Mouse (Mus musculus): ENCODE data around the gene S100a16. TPM values are rescaled to one million over a fixed set of nuclear protein-coding genes. Genes with fewer than 3 reads are reported as not detected.

The S100a16 gene
- polyA plus RNA-seq, 1 experiment = 134 TPM

DNA sequence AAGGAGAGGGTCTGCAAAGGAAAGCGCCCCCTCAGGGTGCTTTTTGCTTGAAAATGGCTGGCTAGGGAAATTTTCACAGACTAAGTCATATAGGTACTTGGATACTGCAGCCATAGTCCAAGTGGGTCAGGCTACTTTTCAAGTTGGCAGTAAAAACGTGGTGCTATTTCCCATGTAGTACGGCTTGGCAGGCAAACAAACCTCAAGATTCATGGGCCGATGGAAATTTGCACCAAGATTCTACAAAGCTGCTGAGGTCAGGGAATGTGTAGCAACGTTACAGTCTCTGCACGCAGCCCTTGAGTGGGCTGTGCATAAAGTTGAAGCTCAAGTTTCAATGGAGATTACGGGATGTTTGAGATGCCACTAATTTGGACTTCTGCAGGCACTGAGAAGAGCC, 42.4 kb downstream of the S100a16 start:
- Histone ChIP-seq H3K4me3 (ENCODE audit: insufficient read depth, low read length) (no peak overlapping the region), H3K4me1 (ENCODE audit: control insufficient read depth, insufficient read depth, low read length) (peaks cover 3% of the 10 kb centered on the region; the same call in 1 of the 2 replicates), H3K27ac (ENCODE audit: insufficient read depth, low read length) (no peak overlapping the region)
- no peak for TF ChIP-seq POLR2A (IDR thresholded peaks at IDR 0.05; ENCODE audit: extremely low read depth, insufficient read depth, low read length)
- TF ChIP-seq CTCF (IDR thresholded peaks at IDR 0.05; ENCODE audit: extremely low read depth, insufficient read depth, low read length) = no peak

DNA sequence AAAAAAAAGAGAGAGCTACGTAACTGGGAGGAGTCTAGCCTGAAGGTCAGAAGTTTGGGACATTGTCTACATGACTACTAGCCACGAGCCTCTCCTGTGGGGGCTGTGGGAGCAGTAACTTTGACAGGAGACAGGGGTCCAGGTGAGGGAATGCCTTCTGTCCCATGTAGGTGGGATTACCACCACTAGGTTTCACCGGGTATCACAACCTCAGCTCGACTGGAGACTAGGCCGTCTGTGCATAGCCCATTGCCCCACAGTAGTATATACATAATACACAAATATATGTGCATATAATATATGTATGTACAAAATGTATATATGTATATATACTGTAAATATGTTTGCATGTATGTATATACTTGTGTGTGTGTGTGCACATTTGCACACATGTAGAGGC, 44.1 kb downstream of the S100a16 start:
- TF ChIP-seq CTCF (IDR thresholded peaks at IDR 0.05; ENCODE audit: extremely low read depth, insufficient read depth, low read length) = no peak
- Histone ChIP-seq H3K4me3 (ENCODE audit: insufficient read depth, low read length) (no peak overlapping the region), H3K27ac (ENCODE audit: insufficient read depth, low read length) (no peak overlapping the region), H3K4me1 (ENCODE audit: control insufficient read depth, insufficient read depth, low read length) (peaks cover under 1% of the 10 kb centered on the region; the same call in 1 of the 2 replicates)

DNA sequence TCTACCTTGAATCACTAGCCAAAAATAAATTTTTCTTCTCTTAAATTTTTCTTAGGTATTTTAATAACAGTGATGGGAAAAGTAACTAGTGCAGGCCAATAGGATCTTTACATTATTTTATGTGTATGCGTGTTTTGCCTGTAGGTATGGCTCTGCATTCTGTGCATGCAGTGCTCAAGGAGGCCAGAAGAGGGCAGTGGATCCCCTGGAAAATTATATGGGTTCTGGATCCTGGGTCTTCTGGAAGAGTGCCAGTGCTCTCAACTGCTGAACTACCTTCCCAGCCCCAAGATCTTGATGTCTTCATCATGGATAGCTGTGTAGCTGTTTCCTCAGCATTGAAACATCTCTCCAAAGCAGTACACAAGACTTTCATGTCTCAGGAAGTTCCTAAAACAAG, 45.1 kb downstream of the S100a16 start:
- Histone ChIP-seq H3K27ac (ENCODE audit: insufficient read depth, low read length) (no peak overlapping the region), H3K4me3 (ENCODE audit: insufficient read depth, low read length) (no peak overlapping the region), H3K4me1 (ENCODE audit: control insufficient read depth, insufficient read depth, low read length) (peaks cover 3% of the 10 kb centered on the region; the same call in 1 of the 2 replicates)
- TF ChIP-seq POLR2A (IDR thresholded peaks at IDR 0.05; ENCODE audit: extremely low read depth, insufficient read depth, low read length) = no peak
- TF ChIP-seq CTCF (IDR thresholded peaks at IDR 0.05; ENCODE audit: extremely low read depth, insufficient read depth, low read length) = no peak

DNA sequence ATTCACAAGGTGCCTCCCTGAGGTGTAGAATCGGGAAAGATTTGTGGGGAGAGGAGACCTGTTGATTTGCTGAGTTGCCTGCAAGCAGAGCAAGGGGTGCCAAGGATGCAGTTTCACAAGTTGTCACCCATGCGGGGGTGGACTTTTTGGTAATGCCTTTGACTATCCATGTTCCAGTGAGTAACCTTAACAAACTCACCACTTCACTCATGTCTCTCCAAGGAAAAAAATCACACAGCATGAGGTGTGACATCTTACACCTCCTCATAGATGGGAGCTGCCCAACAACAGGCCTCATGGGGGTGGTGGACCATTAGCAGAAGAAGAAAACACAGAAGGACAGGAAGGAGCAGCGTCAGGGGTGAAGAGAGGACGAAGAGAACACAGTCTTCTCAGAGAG, 45.5 kb downstream of the S100a16 start:
- TF ChIP-seq CTCF (IDR thresholded peaks at IDR 0.05; ENCODE audit: extremely low read depth, insufficient read depth, low read length) (no peak), POLR2A (IDR thresholded peaks at IDR 0.05; ENCODE audit: extremely low read depth, insufficient read depth, low read length) (no peak)
- no peak overlapping the region for H3K27ac ChIP-seq (ENCODE audit: insufficient read depth, low read length)
- H3K4me1 ChIP-seq (ENCODE audit: control insufficient read depth, insufficient read depth, low read length) = peaks cover 3% of the 10 kb centered on the region
- no peak overlapping the region for H3K4me3 ChIP-seq (ENCODE audit: insufficient read depth, low read length)

DNA sequence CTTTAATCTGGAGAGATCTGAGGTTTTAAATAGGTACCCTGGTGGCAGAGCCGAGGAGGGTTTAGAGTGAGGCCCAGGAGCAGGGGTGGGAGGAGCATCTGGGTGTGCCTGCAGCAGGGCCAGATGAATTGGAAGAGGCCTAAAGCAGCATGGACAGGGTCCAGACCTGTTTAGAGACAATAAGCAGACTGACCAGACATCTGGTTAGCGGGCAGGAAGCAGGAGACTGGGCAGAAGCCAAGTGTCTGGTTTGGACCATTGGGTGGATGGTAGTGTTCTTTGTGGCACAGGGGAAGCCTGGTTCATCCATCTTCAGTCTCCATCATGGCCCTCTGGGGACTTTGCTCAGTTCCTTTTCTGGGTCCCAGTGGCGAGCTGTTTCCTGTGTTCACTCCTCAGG, 46.8 kb downstream of the S100a16 start:
- H3K4me3 ChIP-seq (ENCODE audit: insufficient read depth, low read length) = no peak overlapping the region
- TF ChIP-seq CTCF (IDR thresholded peaks at IDR 0.05; ENCODE audit: extremely low read depth, insufficient read depth, low read length) (no peak), POLR2A (IDR thresholded peaks at IDR 0.05; ENCODE audit: extremely low read depth, insufficient read depth, low read length) (no peak)
- H3K27ac ChIP-seq (ENCODE audit: insufficient read depth, low read length) = no peak overlapping the region
- H3K4me1 ChIP-seq (ENCODE audit: control insufficient read depth, insufficient read depth, low read length) = peaks cover 3% of the 10 kb centered on the region

DNA sequence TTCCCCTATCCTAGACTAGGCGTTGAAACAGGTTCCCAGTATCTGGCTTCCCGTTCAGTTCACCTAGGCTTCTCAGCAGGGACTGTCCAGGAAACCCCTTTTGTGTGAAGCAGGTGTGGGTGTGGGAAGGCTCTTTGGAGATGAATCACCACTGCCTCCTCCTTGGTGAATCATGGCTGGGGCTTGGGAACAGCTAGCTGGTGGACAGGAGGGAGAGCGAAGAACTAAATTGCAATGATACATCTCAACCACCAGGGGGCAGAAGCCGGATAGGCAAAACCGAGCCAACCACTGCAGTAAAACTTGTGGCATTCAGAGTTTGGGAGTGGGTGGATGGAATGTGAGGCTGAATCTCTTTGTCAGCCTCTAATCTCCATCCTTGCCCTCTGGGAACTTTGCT, 48.5 kb downstream of the S100a16 start:
- TF ChIP-seq POLR2A (IDR thresholded peaks at IDR 0.05; ENCODE audit: extremely low read depth, insufficient read depth, low read length) (no peak), CTCF (IDR thresholded peaks at IDR 0.05; ENCODE audit: extremely low read depth, insufficient read depth, low read length) (peak; percentile 87)
- H3K4me3 ChIP-seq (ENCODE audit: insufficient read depth, low read length) = no peak overlapping the region
- H3K27ac ChIP-seq (ENCODE audit: insufficient read depth, low read length) = no peak overlapping the region
- peaks cover 3% of the 10 kb centered on the region for H3K4me1 ChIP-seq (ENCODE audit: control insufficient read depth, insufficient read depth, low read length)

DNA sequence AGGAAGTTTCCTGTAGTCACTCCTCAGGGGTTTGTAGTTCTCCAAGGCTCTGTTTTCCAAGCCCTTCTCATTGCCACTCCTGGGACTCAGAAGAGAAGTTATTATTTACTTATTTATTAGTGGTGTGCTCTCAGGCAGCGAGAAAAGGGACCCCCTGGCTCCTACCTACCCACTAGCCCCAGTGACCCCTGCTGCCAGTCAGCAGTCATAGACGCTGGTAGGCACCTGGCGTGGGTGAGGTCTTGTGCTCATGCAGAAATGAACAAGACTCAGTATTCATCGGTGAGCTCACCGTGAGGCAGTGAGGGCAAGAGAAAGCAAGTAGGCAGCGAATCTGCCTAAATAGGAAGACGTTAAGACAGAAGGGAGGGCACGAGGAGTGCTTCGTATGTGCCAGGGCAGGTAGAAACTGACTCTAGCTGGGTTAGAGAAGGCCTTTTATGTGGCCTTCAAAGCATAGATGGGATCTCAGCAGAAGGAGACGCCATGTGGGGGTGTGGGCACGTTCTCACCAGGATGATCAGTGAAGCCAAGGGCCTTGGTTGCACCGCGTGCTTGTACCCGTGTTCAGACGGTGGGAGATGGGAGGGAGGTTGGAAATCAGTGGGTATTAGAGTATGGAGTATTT, 49.1 kb downstream of the S100a16 start:
- no peak overlapping the region for H3K4me3 ChIP-seq (ENCODE audit: insufficient read depth, low read length)
- no peak for TF ChIP-seq POLR2A (IDR thresholded peaks at IDR 0.05; ENCODE audit: extremely low read depth, insufficient read depth, low read length)
- no peak for TF ChIP-seq CTCF (IDR thresholded peaks at IDR 0.05; ENCODE audit: extremely low read depth, insufficient read depth, low read length)
- H3K27ac ChIP-seq (ENCODE audit: insufficient read depth, low read length) = 0 out of 2 replicates have a peak overlapping the region, but pooled peaks have one; percentile 85
- peaks cover 3% of the 10 kb centered on the region for H3K4me1 ChIP-seq (ENCODE audit: control insufficient read depth, insufficient read depth, low read length)

DNA sequence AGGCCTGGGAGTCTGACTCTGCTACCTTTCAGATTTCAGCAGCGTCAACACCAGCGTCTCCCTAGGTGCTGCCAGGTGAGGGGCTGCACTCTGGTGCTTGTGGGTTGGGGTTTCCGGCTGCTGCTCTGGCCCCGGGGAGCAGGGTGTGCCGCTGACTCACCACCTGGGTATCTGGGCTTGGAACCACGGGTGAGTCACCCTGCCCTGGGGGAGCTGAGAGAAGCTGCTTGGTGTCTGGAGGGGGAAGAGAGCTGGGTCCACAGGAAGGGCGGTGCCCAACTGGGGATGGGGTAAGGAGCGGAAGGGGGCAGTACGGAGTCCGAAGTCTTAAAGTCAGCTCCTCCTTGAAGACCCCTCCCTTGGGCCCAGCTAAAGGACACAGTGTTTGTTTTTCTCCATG, 49.9 kb downstream of the S100a16 start:
- Histone ChIP-seq H3K4me1 (ENCODE audit: control insufficient read depth, insufficient read depth, low read length) (peaks cover 3% of the 10 kb centered on the region), H3K27ac (ENCODE audit: insufficient read depth, low read length) (peak overlapping the region; percentile 85), H3K4me3 (ENCODE audit: insufficient read depth, low read length) (no peak overlapping the region)
- TF ChIP-seq CTCF (IDR thresholded peaks at IDR 0.05; ENCODE audit: extremely low read depth, insufficient read depth, low read length) (no peak), POLR2A (IDR thresholded peaks at IDR 0.05; ENCODE audit: extremely low read depth, insufficient read depth, low read length) (no peak)

DNA sequence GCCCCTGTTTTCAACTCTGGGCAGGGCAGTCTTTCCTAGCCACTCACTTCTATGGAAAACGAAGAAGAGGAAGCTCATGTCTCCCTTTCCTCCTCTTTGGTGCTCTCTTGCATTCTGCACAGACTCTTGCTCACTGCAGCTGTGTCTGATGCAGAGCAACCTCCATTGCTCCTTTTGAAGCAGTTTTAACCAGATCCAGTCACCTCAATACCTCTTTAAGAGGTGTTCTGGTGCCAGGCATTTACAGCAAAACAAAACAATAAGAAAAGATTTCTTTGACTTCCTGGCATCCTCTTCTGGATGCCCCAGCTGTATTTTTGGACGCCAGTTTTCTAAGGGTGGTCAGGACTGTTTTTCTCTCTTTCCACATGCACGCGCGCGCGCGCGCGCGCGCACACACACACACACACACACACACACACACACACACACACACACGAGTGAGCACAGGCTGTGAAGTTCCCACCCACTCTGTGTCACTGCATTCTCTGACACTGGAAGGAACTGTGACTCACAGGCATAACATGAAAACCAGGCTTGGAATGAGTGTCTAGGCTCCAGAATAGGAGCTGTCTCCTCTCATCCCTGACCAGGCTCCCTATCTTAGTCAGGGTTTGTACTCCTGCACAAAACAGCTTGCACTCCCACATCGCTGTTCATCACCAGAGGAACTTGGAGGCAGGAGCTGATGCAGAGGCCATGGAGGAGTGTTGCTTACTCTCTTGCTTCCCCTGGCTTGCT, 50.5 kb downstream of the S100a16 start:
- peak overlapping the region; percentile 85 for H3K27ac ChIP-seq (ENCODE audit: insufficient read depth, low read length)
- TF ChIP-seq CTCF (IDR thresholded peaks at IDR 0.05; ENCODE audit: extremely low read depth, insufficient read depth, low read length) (no peak), POLR2A (IDR thresholded peaks at IDR 0.05; ENCODE audit: extremely low read depth, insufficient read depth, low read length) (no peak)
- no peak overlapping the region for H3K4me3 ChIP-seq (ENCODE audit: insufficient read depth, low read length)

DNA sequence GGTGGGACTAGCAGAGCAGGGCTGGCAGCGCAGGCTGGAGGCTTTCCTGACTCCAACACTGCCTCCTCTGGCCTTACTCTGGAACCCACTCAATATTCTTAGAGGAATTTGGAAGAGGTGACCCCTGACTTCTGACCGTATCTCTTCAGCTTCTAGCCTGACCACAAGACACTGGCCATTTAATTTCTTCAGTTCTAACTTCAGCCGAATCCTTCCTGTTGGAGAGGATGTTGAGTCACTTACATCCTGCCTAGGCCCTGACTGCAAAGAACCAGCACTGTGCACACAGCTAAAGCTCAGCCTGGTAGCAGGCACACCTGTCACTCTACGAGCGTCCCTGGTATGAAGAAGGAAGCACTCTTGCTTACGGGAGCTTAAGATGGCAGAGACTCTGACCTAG, 52.3 kb downstream of the S100a16 start:
- H3K4me1 ChIP-seq (ENCODE audit: control insufficient read depth, insufficient read depth, low read length) = peaks cover 3% of the 10 kb centered on the region
- H3K27ac ChIP-seq (ENCODE audit: insufficient read depth, low read length) = no peak overlapping the region
- TF ChIP-seq CTCF (IDR thresholded peaks at IDR 0.05; ENCODE audit: extremely low read depth, insufficient read depth, low read length) (no peak), POLR2A (IDR thresholded peaks at IDR 0.05; ENCODE audit: extremely low read depth, insufficient read depth, low read length) (no peak)
- no peak overlapping the region for H3K4me3 ChIP-seq (ENCODE audit: insufficient read depth, low read length)

More for the DNA sequence above, 50.5 kb downstream of the S100a16 start:
- peaks cover 3% of the 10 kb centered on the region for H3K4me1 ChIP-seq (ENCODE audit: control insufficient read depth, insufficient read depth, low read length)
